Mouse (Mus musculus) erythroid progenitor cell, adult 5-6 weeks (primary cell): Measurements from ENCODE around the gene Atp13a1. TPM values are rescaled to one million over a fixed set of nuclear protein-coding genes. Genes with fewer than 3 reads are reported as not detected.
A peak's percentile ranks its signal among the peaks of the same experiment; 100 is the strongest.

Experiments
- ATAC-seq: replicated peaks from 2 replicates; pipeline ENCODE4 v1.8.0; 2016; ENCODE audit warnings: moderate number of reproducible peaks, mild to moderate bottlenecking, moderate TSS enrichment, inconsistent platforms; ENCODE audit not compliant: poor library complexity, low FRiP score, severe bottlenecking
- total RNA-seq, 2 experiments: library from RNA; stranded (forward) in 1 of 2; stranded (reverse) in 1 of 2; fragments of 150-400 nt in 1 of 2; fragments of 186-747, 209-891 nt in 1 of 2; gene quantifications; 2 replicates each; pipeline versions ENCODE4 v1.2.3 to v1.2.4; 2015 to 2017; ENCODE audit warnings: low replicate concordance in 2 of 2

Atp13a1 gene
- total RNA-seq, 2 experiments from 2014 or later, result 12.6 to 13.7 TPM

GRCm38 (mm10) chr8:69837057-69837682 lies 46.2 kb downstream of the Atp13a1 start:
- ATAC-seq, result no peak

- no peak for ATAC-seq
These were observed 56.5 kb downstream of the Atp13a1 start for GRCm38 (mm10) chr8:69847167-69848065.

- no peak for ATAC-seq
These were observed 58.0 kb downstream of the Atp13a1 start for GRCm38 (mm10) chr8:69848951-69849350.

DNA sequence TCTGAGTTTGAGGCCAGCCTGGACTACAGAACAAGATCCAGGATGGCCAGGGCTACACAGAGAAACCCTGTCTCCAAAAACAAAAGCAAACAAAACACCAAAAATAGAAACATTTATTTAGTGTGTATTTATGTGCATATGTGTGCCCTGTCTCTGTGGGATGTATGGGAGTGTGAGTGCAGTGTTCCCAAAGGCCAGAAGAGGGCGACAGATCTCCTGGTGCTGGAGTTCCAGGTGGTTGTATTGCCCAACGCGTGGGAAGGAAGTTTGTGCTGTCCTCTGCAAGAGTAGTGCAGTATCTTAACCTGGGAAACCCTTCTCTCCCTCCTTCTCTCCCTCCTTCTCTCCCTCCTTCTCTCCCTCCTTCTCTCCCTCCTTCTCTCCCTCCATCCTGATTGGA lies 58.9 kb downstream of the Atp13a1 start:
- peak; percentile 72 for ATAC-seq

DNA sequence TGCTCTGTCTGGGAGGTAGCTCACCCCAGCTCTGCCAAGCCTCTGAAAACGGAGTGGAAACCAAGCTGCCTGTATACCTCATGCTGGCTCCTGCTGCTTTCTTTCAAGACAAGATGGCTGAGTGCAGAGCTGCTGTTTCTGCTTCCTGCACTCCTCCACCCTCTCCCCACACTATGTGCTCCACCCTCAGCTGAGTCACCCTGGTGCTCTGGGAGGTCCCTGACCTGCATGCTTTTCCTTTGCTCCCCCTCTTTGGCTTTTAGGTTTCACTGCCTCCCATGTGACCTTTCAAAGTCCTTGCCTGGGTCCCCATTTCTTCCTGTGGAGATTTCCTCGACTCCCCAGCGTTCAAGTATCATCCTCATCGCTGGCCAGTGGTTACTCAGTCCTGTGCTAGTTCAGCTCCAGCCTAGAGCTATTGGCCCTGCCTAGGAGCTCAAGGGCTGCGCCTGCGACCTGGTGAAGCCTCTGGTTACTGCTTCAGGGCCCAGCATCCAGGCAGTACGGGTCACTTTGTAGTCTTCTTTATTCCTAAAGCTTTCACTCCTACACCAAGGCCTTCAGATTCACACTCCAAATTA lies 60.1 kb downstream of the Atp13a1 start:
- peak; percentile 86 for ATAC-seq

DNA sequence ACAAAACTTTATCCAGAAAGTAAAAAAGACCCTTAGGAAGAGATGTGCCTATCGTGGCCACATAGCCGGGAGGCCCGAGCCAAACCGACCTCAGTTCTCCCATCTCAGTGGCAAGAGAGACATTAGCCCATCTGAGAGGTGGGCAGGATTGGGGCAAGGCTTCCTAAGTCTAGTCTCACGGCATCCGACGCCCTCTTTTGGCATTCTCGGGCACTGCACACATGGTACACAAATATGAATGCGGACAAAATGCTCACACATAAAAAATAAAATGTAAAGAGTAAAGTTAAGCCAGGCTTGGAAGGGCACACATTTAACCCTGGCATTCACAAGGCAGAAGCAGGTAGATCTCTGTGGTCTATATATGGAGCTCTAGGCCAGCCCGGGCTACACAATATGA lies 62.9 kb downstream of the Atp13a1 start:
- ATAC-seq, result no peak

Other genes with a start within 250 kb of the Atp13a1 start
- gene Zfp868, start 165.6 kb upstream of the Atp13a1 start, total RNA-seq (2015; ENCODE audit: low replicate concordance), result 10.8 and 10.9 TPM in 2 replicates
- 21.5 and 24.0 TPM in 2 replicates for gene Zfp868, start 165.6 kb upstream of the Atp13a1 start, total RNA-seq (2017; ENCODE audit: low replicate concordance)
- gene Zfp964, start 136.7 kb upstream of the Atp13a1 start, total RNA-seq (2015; ENCODE audit: low replicate concordance), result not detected in 2 replicates
- not detected in 2 replicates for gene Zfp964, start 136.7 kb upstream of the Atp13a1 start, total RNA-seq (2017; ENCODE audit: low replicate concordance)
- gene Zfp869, start 80.4 kb upstream of the Atp13a1 start, total RNA-seq (2015; ENCODE audit: low replicate concordance), result 14.1 and 14.3 TPM in 2 replicates
- gene Zfp869, start 80.4 kb upstream of the Atp13a1 start, total RNA-seq (2017; ENCODE audit: low replicate concordance), result 6.6 and 24.6 TPM in 2 replicates
- gene Zfp963, start 41.2 kb upstream of the Atp13a1 start, total RNA-seq (2015; ENCODE audit: low replicate concordance), result 3.4 and 16.6 TPM in 2 replicates
- gene Zfp963, start 41.2 kb upstream of the Atp13a1 start, total RNA-seq (2017; ENCODE audit: low replicate concordance), result 7.1 and 8.5 TPM in 2 replicates
- not detected in 2 replicates for gene Gm20422, start 16.3 kb upstream of the Atp13a1 start, total RNA-seq (2015; ENCODE audit: low replicate concordance)
- not detected in 2 replicates for gene Gm20422, start 16.3 kb upstream of the Atp13a1 start, total RNA-seq (2017; ENCODE audit: low replicate concordance)
- 21.3 and 37.3 TPM in 2 replicates for gene Zfp866, start within 50 bp of the Atp13a1 start, total RNA-seq (2015; ENCODE audit: low replicate concordance)
- gene Zfp866, start within 50 bp of the Atp13a1 start, total RNA-seq (2017; ENCODE audit: low replicate concordance), result 37.1 and 60.5 TPM in 2 replicates
- gene Gmip, start 17.5 kb downstream of the Atp13a1 start, total RNA-seq (2015; ENCODE audit: low replicate concordance), result 8.4 and 24.1 TPM in 2 replicates
- 5.5 and 16.6 TPM in 2 replicates for gene Gmip, start 17.5 kb downstream of the Atp13a1 start, total RNA-seq (2017; ENCODE audit: low replicate concordance)
- 0.42 TPM in 1 of 2 replicates, not detected in the other for gene Lpar2, start 31.3 kb downstream of the Atp13a1 start, total RNA-seq (2015; ENCODE audit: low replicate concordance)
- gene Lpar2, start 31.3 kb downstream of the Atp13a1 start, total RNA-seq (2017; ENCODE audit: low replicate concordance), result not detected in 2 replicates
- 4.2 TPM in 1 of 2 replicates, not detected in the other for gene Pbx4, start 41.3 kb downstream of the Atp13a1 start, total RNA-seq (2015; ENCODE audit: low replicate concordance)
- gene Pbx4, start 41.3 kb downstream of the Atp13a1 start, total RNA-seq (2017; ENCODE audit: low replicate concordance), result 2.1 and 8.2 TPM in 2 replicates
- not detected in 2 replicates for gene Cilp2, start 96.5 kb downstream of the Atp13a1 start, total RNA-seq (2015; ENCODE audit: low replicate concordance)
- gene Cilp2, start 96.5 kb downstream of the Atp13a1 start, total RNA-seq (2017; ENCODE audit: low replicate concordance), result not detected in 2 replicates
- not detected in 2 replicates for gene Tssk6, start 111.0 kb downstream of the Atp13a1 start, total RNA-seq (2015; ENCODE audit: low replicate concordance)
- not detected in 2 replicates for gene Tssk6, start 111.0 kb downstream of the Atp13a1 start, total RNA-seq (2017; ENCODE audit: low replicate concordance)
- 20.5 and 29.6 TPM in 2 replicates for gene Ndufa13, start 111.4 kb downstream of the Atp13a1 start, total RNA-seq (2015; ENCODE audit: low replicate concordance)
- 29.0 and 40.8 TPM in 2 replicates for gene Ndufa13, start 111.4 kb downstream of the Atp13a1 start, total RNA-seq (2017; ENCODE audit: low replicate concordance)
- gene Yjefn3, start 111.5 kb downstream of the Atp13a1 start, total RNA-seq (2015; ENCODE audit: low replicate concordance), result not detected in 2 replicates
- not detected in 2 replicates for gene Yjefn3, start 111.5 kb downstream of the Atp13a1 start, total RNA-seq (2017; ENCODE audit: low replicate concordance)
- 42.8 and 46.9 TPM in 2 replicates for gene Gatad2a, start 205.2 kb downstream of the Atp13a1 start, total RNA-seq (2015; ENCODE audit: low replicate concordance)
- gene Gatad2a, start 205.2 kb downstream of the Atp13a1 start, total RNA-seq (2017; ENCODE audit: low replicate concordance), result 47.5 and 48.0 TPM in 2 replicates